Mouse (Mus musculus): ENCODE data around the gene Fkbp1a. TPM values are rescaled to one million over a fixed set of nuclear protein-coding genes. Genes with fewer than 3 reads are reported as not detected.

The Fkbp1a gene
- 657 and 732 TPM in 2 replicates for polyA plus RNA-seq (2015; fragmentation: Nextera tagmentation; extraction: Ambion mirVana)

- Histone ChIP-seq H3K4me3 (peak within 1 kb of the TSS; percentile 92), H3K27ac (replicated peaks) (peak within 1 kb of the TSS; percentile 95), H3K9ac (peak within 1 kb of the TSS; percentile 97), H3K27me3 (replicated peaks) (no peaks in the 10 kb centered on the region), H3K9me3 (no peaks in the 10 kb centered on the region), H3K4me2 (peak within 1 kb of the TSS; percentile 88), H3K4me1 (peaks cover 50% of the 10 kb centered on the region), H3K36me3 (peaks cover 36% of the 10 kb centered on the region)
- under 1% methylated on average over 68 of the region's 93 CpGs for WGBS
- ATAC-seq (ENCODE audit: extremely low read depth, insufficient number of reproducible peaks, low FRiP score, low TSS enrichment): peak; percentile 86
Measured at GRCm38 (mm10) chr2:151542323-151543062, at the start of gene Fkbp1a. TSS of gene Fkbp1a (plus strand) at chr2:151542483.

DNA sequence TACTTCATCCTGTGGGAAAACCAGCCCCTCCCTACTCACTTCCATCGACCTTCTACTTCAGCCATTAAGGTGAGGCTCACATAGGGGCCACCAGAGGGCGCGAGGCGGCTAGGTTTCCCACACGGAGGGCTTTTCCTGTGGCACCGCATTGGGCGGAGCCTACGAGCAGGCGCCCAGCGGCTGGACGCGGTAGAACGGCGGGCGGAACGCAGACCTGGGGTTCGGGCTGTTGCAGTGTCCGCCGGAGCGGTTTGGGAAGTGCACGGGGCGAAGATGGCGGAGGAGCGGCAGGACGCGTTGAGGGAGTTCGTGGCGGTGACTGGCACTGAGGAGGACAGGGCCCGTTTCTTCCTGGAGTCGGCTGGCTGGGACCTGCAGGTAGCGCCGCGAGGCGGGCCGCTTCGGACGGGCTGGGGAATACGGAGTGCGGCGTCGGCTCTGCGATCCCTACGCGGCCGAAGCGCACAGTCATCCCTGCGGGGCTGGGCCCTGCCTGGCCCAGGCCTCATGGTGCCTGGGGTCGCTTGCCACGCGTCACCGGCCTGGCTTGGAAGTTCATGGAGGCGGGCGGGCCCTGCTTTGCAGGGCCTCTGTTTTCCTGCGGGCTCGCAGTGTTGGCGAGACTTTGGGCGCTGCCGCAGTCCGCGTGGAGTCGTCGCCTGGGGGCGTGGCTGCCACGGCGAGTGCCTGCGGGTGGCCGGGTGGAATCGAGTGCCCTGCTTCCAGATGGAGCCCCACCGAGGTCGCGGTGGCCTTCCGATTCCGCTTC lies 48.1 kb upstream of the Fkbp1a start, which contains the start of gene Nsfl1c:
Gene Nsfl1c, plus strand, starts transcription at position 148 of the 769 bp plus-strand sequence.
- peak within 1 kb of the TSS; percentile 92 for H3K4me2 ChIP-seq
- H3K27ac ChIP-seq (replicated peaks): peak within 1 kb of the TSS; percentile 68
- H3K4me3 ChIP-seq: peak within 1 kb of the TSS; percentile 98
- peaks cover 11% of the 10 kb centered on the region for H3K4me1 ChIP-seq
- WGBS: under 1% methylated on average over 70 of the region's 73 CpGs
- H3K27me3 ChIP-seq (replicated peaks): 0 out of 2 replicates have a peak, but pooled peaks cover 10% of the 10 kb centered on the region
- peak; percentile 91 for ATAC-seq (ENCODE audit: extremely low read depth, insufficient number of reproducible peaks, low FRiP score, low TSS enrichment)
- H3K36me3 ChIP-seq: peaks cover 30% of the 10 kb centered on the region
- H3K9me3 ChIP-seq: no peaks in the 10 kb centered on the region
- peak within 1 kb of the TSS; percentile 98 for H3K9ac ChIP-seq

GRCm38 (mm10) chr2:151498358-151498757 lies 43.9 kb upstream of the Fkbp1a start:
- peaks cover 11% of the 10 kb centered on the region for H3K4me1 ChIP-seq
- no peak overlapping the region for H3K27ac ChIP-seq (replicated peaks)
- H3K9ac ChIP-seq: no peak overlapping the region; the same call in 1 of the 2 replicates
- H3K27me3 ChIP-seq (replicated peaks): no peaks in the 10 kb centered on the region
- H3K4me2 ChIP-seq: no peak overlapping the region
- no peak overlapping the region for H3K4me3 ChIP-seq
- no peak for ATAC-seq (ENCODE audit: extremely low read depth, insufficient number of reproducible peaks, low FRiP score, low TSS enrichment)
- H3K36me3 ChIP-seq: peaks cover 69% of the 10 kb centered on the region
- 55% methylated on average over 3 of the region's 3 CpGs for WGBS
- H3K9me3 ChIP-seq: no peaks in the 10 kb centered on the region

- H3K9ac ChIP-seq: no peak overlapping the region
- H3K27ac ChIP-seq (replicated peaks): no peak overlapping the region
- no peak for ATAC-seq (ENCODE audit: extremely low read depth, insufficient number of reproducible peaks, low FRiP score, low TSS enrichment)
- H3K36me3 ChIP-seq: peaks cover 89% of the 10 kb centered on the region
- 77% methylated on average over 6 of the region's 6 CpGs for WGBS
- H3K27me3 ChIP-seq (replicated peaks): no peaks in the 10 kb centered on the region
- H3K4me3 ChIP-seq: no peak overlapping the region
- H3K9me3 ChIP-seq: no peaks in the 10 kb centered on the region
- no peak overlapping the region for H3K4me2 ChIP-seq
- H3K4me1 ChIP-seq: peaks cover 3% of the 10 kb centered on the region
Measured at GRCm38 (mm10) chr2:151500442-151501007, 41.8 kb upstream of the Fkbp1a start.

DNA sequence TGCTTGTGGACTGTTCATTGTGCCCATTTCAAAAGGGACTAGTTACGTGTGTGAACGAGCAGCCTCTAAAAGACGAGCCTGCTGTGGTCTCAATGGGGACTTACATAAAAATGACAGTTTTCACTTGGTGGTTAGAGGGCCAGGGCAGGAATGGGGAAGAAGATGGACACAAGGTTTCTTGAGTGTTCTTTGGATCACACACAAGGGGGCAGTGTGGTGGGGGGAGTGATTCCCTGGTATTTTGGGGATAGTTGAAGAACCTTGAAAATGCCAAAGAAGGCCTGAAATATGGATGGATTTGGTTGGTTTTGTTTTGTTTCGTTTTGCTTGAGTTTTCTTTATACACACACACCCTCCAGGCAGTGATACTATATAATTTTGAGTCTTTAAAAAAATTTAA lies 38.1 kb upstream of the Fkbp1a start:
- Histone ChIP-seq H3K9me3 (no peaks in the 10 kb centered on the region), H3K4me2 (no peak overlapping the region), H3K9ac (no peak overlapping the region), H3K27me3 (replicated peaks) (no peaks in the 10 kb centered on the region), H3K36me3 (peaks cover 95% of the 10 kb centered on the region), H3K4me3 (no peak overlapping the region), H3K4me1 (no peaks in the 10 kb centered on the region), H3K27ac (replicated peaks) (no peak overlapping the region)
- 92% methylated on average over 4 of the region's 4 CpGs for WGBS
- no peak for ATAC-seq (ENCODE audit: extremely low read depth, insufficient number of reproducible peaks, low FRiP score, low TSS enrichment)

- Histone ChIP-seq H3K4me1 (peaks cover 9% of the 10 kb centered on the region), H3K4me2 (no peak overlapping the region), H3K4me3 (no peak overlapping the region), H3K36me3 (peaks cover 96% of the 10 kb centered on the region), H3K9me3 (no peaks in the 10 kb centered on the region), H3K9ac (no peak overlapping the region), H3K27ac (replicated peaks) (no peak overlapping the region), H3K27me3 (replicated peaks) (no peaks in the 10 kb centered on the region)
- no peak for ATAC-seq (ENCODE audit: extremely low read depth, insufficient number of reproducible peaks, low FRiP score, low TSS enrichment)
Measured at GRCm38 (mm10) chr2:151512199-151512598, 30.1 kb upstream of the Fkbp1a start.

GRCm38 (mm10) chr2:151513525-151514285 lies 28.6 kb upstream of the Fkbp1a start:
- no peaks in the 10 kb centered on the region for H3K9me3 ChIP-seq
- WGBS: 76% methylated on average over 3 of the region's 3 CpGs
- H3K27ac ChIP-seq (replicated peaks): no peak overlapping the region
- ATAC-seq (ENCODE audit: extremely low read depth, insufficient number of reproducible peaks, low FRiP score, low TSS enrichment): no peak
- H3K4me3 ChIP-seq: no peak overlapping the region
- peaks cover 9% of the 10 kb centered on the region for H3K4me1 ChIP-seq
- peaks cover 89% of the 10 kb centered on the region for H3K36me3 ChIP-seq
- H3K27me3 ChIP-seq (replicated peaks): no peaks in the 10 kb centered on the region
- H3K9ac ChIP-seq: no peak overlapping the region
- no peak overlapping the region for H3K4me2 ChIP-seq

DNA sequence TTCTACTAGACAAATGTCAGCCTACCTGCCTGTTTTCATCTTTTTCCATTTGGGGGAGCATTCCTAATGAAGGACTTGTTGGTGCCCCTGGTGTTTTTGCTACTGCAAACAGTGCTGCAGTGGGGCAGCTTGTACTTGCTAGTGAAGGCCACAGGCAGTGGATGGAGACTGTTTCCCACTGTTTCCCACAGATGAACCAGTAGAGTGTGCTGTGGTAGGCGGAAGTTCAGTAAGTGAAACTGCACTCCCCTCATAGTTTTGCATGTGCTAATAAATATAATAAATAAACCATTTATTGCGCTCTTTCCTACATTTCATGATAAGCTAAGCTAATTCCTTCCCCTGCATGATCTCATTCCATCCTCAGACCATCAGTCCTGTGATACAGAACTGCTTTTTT lies 23.3 kb upstream of the Fkbp1a start:
- H3K4me1 ChIP-seq: peaks cover under 1% of the 10 kb centered on the region
- no peak overlapping the region for H3K27ac ChIP-seq (replicated peaks)
- H3K9me3 ChIP-seq: no peaks in the 10 kb centered on the region
- 81% methylated on average over 2 of the region's 2 CpGs for WGBS
- no peaks in the 10 kb centered on the region for H3K27me3 ChIP-seq (replicated peaks)
- no peak overlapping the region for H3K4me2 ChIP-seq
- peaks cover 61% of the 10 kb centered on the region for H3K36me3 ChIP-seq
- H3K9ac ChIP-seq: no peak overlapping the region
- H3K4me3 ChIP-seq: no peak overlapping the region
- ATAC-seq (ENCODE audit: extremely low read depth, insufficient number of reproducible peaks, low FRiP score, low TSS enrichment): no peak

GRCm38 (mm10) chr2:151524324-151525041 lies 17.8 kb upstream of the Fkbp1a start:
- Histone ChIP-seq H3K9me3 (no peaks in the 10 kb centered on the region), H3K9ac (no peak overlapping the region), H3K4me2 (no peak overlapping the region), H3K27ac (replicated peaks) (peak overlapping the region; percentile 32; the same call in 1 of the 2 replicates), H3K4me3 (no peak overlapping the region), H3K4me1 (peaks cover 29% of the 10 kb centered on the region), H3K27me3 (replicated peaks) (no peaks in the 10 kb centered on the region), H3K36me3 (peaks cover 21% of the 10 kb centered on the region)
- ATAC-seq (ENCODE audit: extremely low read depth, insufficient number of reproducible peaks, low FRiP score, low TSS enrichment): no peak
- WGBS: 14% methylated on average over 4 of the region's 4 CpGs

- Histone ChIP-seq H3K4me2 (no peak overlapping the region), H3K36me3 (peaks cover 12% of the 10 kb centered on the region), H3K27me3 (replicated peaks) (no peaks in the 10 kb centered on the region), H3K9me3 (no peaks in the 10 kb centered on the region), H3K9ac (no peak overlapping the region), H3K4me1 (peaks cover 38% of the 10 kb centered on the region), H3K4me3 (no peak overlapping the region), H3K27ac (replicated peaks) (no peak overlapping the region)
- WGBS: 58% methylated on average over 2 of the region's 2 CpGs
- no peak for ATAC-seq (ENCODE audit: extremely low read depth, insufficient number of reproducible peaks, low FRiP score, low TSS enrichment)
Measured at GRCm38 (mm10) chr2:151525520-151525919, 16.8 kb upstream of the Fkbp1a start.
